Mouse (Mus musculus) hindbrain, embryonic 13.5 days (tissue): ENCODE results near the gene Rbm8a. TPM values are rescaled to one million over a fixed set of nuclear protein-coding genes. Genes with fewer than 3 reads are reported as not detected.
"Not testable (repeated sequence)": the region's sequence is repeated elsewhere in the genome, so short reads cannot be mapped to it uniquely, and the experiment has no call there.

ENCODE experiments used
- ATAC-seq: fragments of 200-750 bp; cut with Nextera tagmentation; 2 replicates; pipeline ENCODE4 v1.8.0; 2017; ENCODE audit warnings: moderate TSS enrichment; ENCODE audit not compliant: low FRiP score
- H3K27ac ChIP-seq: fragments of 300-500 bp; sonication (generic); 2 replicates; pipeline ENCODE4 v1.5.1; 2015; ENCODE audit warnings: inconsistent platforms, mild to moderate bottlenecking, moderate library complexity
- H3K27me3 ChIP-seq: fragments of 300-500 bp; sonication (generic); 2 replicates; pipeline ENCODE4 v1.6.1; 2015; ENCODE audit warnings: mild to moderate bottlenecking, inconsistent platforms
- H3K36me3 ChIP-seq: fragments of 300-500 bp; sonication (generic); 2 replicates; pipeline ENCODE4 v1.6.1; 2015; ENCODE audit warnings: mild to moderate bottlenecking, inconsistent platforms
- H3K4me1 ChIP-seq: fragments of 300-500 bp; sonication (generic); replicated peaks from 2 replicates; pipeline ENCODE4 v1.6.1; 2015; ENCODE audit warnings: inconsistent platforms
- H3K4me2 ChIP-seq: fragments of 300-500 bp; sonication (generic); 2 replicates; pipeline ENCODE4 v1.6.1; 2015; ENCODE audit warnings: inconsistent platforms, mild to moderate bottlenecking, moderate library complexity
- H3K4me3 ChIP-seq: fragments of 300-500 bp; sonication (generic); 2 replicates; pipeline ENCODE4 v1.5.1; 2015; ENCODE audit warnings: mild to moderate bottlenecking, inconsistent platforms
- H3K9ac ChIP-seq: fragments of 300-500 bp; sonication (generic); 2 replicates; pipeline ENCODE4 v1.6.1; 2015; ENCODE audit warnings: mild to moderate bottlenecking, inconsistent platforms
- H3K9me3 ChIP-seq: fragments of 300-500 bp; sonication (generic); 2 replicates; pipeline ENCODE4 v1.6.1; 2016; ENCODE audit warnings: inconsistent platforms
- WGBS: fragments of 180-500 bp; shearing (Covaris S2); methylation state at CpG from one replicate; pipeline ENCODE4 v1.1.7; 2015; 5-methylcytosine and 5-hydroxymethylcytosine counted together
- polyA plus RNA-seq: library from polyadenylated mRNA; unstranded; fragments of >200 nt; fragmentation: Nextera tagmentation; extraction: Ambion mirVana; gene quantifications from 2 replicates; pipeline ENCODE4 v1.2.1, GENCODE M21; 2015

Gene Rbm8a
- polyA plus RNA-seq, 1 experiment from 2014 or later, result 123 TPM

- H3K9ac ChIP-seq, result peak overlapping the region; percentile 85
- H3K27me3 ChIP-seq, result peaks cover 13% of the 10 kb centered on the region
- WGBS, result under 1% methylated on average over 40 of the region's 40 CpGs
- H3K4me2 ChIP-seq, result peak overlapping the region; percentile 98
- H3K4me3 ChIP-seq, result peak overlapping the region; percentile 53
- no peaks in the 10 kb centered on the region for H3K9me3 ChIP-seq
- H3K27ac ChIP-seq, result peak overlapping the region; percentile 74
- peaks cover 70% of the 10 kb centered on the region for H3K4me1 ChIP-seq
- peak; percentile 3; the same call in 1 of the 2 replicates for ATAC-seq
- H3K36me3 ChIP-seq, result no peaks in the 10 kb centered on the region
Measured at GRCm38 (mm10) chr3:96597435-96597891, 32.3 kb upstream of the Rbm8a start.

- peak overlapping the region; percentile 74 for H3K27ac ChIP-seq
- H3K4me1 ChIP-seq, result peaks cover 71% of the 10 kb centered on the region
- no peaks in the 10 kb centered on the region for H3K36me3 ChIP-seq
- WGBS, result under 1% methylated on average over 54 of the region's 54 CpGs
- H3K4me2 ChIP-seq, result peak overlapping the region; percentile 98
- no peak for ATAC-seq
- H3K9me3 ChIP-seq, result no peaks in the 10 kb centered on the region
- peak overlapping the region; percentile 85 for H3K9ac ChIP-seq
- H3K27me3 ChIP-seq, result peaks cover 13% of the 10 kb centered on the region
- H3K4me3 ChIP-seq, result peak overlapping the region; percentile 53
Measured at GRCm38 (mm10) chr3:96598156-96599068, 31.3 kb upstream of the Rbm8a start.

DNA sequence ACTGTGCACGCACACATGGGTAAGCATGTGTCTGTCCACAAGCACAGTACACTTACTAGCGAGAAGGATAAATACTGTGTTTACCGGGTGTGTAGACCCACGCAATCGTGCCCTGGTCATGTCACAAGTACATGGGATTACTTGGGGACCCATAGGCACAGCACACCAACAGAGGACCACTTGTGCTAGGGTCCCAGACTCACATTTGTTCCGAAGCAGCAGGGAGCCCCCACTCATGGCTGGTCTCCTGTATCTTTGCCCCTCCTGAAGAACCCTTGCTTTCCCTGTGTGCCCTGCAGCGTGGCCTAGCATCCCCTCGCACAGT lies 30.7 kb upstream of the Rbm8a start:
- peak overlapping the region; percentile 85 for H3K9ac ChIP-seq
- 32% methylated on average over 8 of the region's 8 CpGs for WGBS

GRCm38 (mm10) chr3:96599411-96599810 lies 30.3 kb upstream of the Rbm8a start:
- Histone ChIP-seq H3K9ac (0 out of 2 replicates have a peak overlapping the region, but pooled peaks have one; percentile 35), H3K9me3 (no peaks in the 10 kb centered on the region), H3K4me1 (peaks cover 81% of the 10 kb centered on the region), H3K36me3 (no peaks in the 10 kb centered on the region), H3K4me3 (no peak overlapping the region), H3K27ac (no peak overlapping the region), H3K27me3 (peaks cover 13% of the 10 kb centered on the region), H3K4me2 (peak overlapping the region; percentile 98; the same call in 1 of the 2 replicates)
- ATAC-seq, result no peak
- 77% methylated on average over 3 of the region's 3 CpGs for WGBS

More for the DNA sequence above, 30.7 kb upstream of the Rbm8a start:
- Histone ChIP-seq H3K27ac (no peak overlapping the region), H3K4me2 (peak overlapping the region; percentile 98), H3K4me1 (peaks cover 78% of the 10 kb centered on the region), H3K4me3 (peak overlapping the region; percentile 53), H3K36me3 (no peaks in the 10 kb centered on the region), H3K27me3 (peaks cover 13% of the 10 kb centered on the region), H3K9me3 (no peaks in the 10 kb centered on the region)
- no peak for ATAC-seq

- peak; percentile 95 for ATAC-seq
- Histone ChIP-seq H3K4me1 (peaks cover 89% of the 10 kb centered on the region), H3K36me3 (peaks cover 3% of the 10 kb centered on the region; the same call in 1 of the 2 replicates), H3K27me3 (peaks cover 4% of the 10 kb centered on the region; the same call in 1 of the 2 replicates), H3K27ac (peak within 1 kb of the TSS; percentile 96), H3K4me2 (peak within 1 kb of the TSS; percentile 83), H3K4me3 (peak within 1 kb of the TSS; percentile 84), H3K9ac (peak within 1 kb of the TSS; percentile 94), H3K9me3 (no peaks in the 10 kb centered on the region)
- 1% methylated on average over 27 of the region's 27 CpGs for WGBS
Measured at GRCm38 (mm10) chr3:96600639-96601250, 29.0 kb upstream of the Rbm8a start, which contains the start of gene Lix1l. Lix1l (plus strand) TSS chr3:96601149.

DNA sequence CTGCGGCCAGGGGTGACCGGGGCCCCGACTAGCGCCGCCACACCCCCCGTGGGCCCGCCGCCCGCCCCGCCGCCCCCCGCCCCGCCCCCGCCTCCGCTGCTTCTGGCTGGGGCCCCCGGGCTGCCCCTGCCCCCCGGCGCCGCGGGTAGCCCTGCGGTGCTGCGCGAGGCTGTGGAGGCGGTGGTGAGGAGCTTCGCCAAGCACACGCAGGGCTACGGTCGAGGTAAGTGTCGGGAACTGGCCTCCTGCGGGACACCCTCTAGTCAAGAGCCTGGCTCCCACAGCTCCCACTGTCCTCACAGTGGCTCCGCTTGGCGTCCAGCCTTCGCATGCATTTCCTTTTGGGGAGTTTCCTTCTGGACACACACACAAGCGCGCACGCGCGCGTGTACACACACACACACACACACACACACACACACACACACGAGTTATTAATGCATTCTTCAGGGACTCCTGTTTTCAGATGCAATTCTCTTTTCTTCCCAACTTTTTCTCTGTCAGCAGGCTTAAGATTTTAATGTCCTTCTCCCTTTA lies 28.4 kb upstream of the Rbm8a start:
- peak overlapping the region; percentile 96 for H3K27ac ChIP-seq
- no peaks in the 10 kb centered on the region for H3K9me3 ChIP-seq
- H3K36me3 ChIP-seq, result peaks cover 3% of the 10 kb centered on the region; the same call in 1 of the 2 replicates
- H3K4me2 ChIP-seq, result peak overlapping the region; percentile 83
- 2% methylated on average over 7 of the region's 40 CpGs for WGBS
- H3K27me3 ChIP-seq, result no peaks in the 10 kb centered on the region
- peaks cover 87% of the 10 kb centered on the region for H3K4me1 ChIP-seq
- peak overlapping the region; percentile 94 for H3K9ac ChIP-seq
- ATAC-seq, result peak; percentile 71
- peak overlapping the region; percentile 84 for H3K4me3 ChIP-seq

GRCm38 (mm10) chr3:96601941-96602703 lies 27.6 kb upstream of the Rbm8a start:
- Histone ChIP-seq H3K36me3 (peaks cover 3% of the 10 kb centered on the region; the same call in 1 of the 2 replicates), H3K9ac (peak overlapping the region; percentile 94), H3K4me1 (peaks cover 79% of the 10 kb centered on the region), H3K27ac (peak overlapping the region; percentile 96), H3K27me3 (no peaks in the 10 kb centered on the region), H3K4me3 (peak overlapping the region; percentile 84), H3K9me3 (no peaks in the 10 kb centered on the region), H3K4me2 (peak overlapping the region; percentile 83)
- WGBS, result 14% methylated on average over 10 of the region's 10 CpGs
- no peak for ATAC-seq

DNA sequence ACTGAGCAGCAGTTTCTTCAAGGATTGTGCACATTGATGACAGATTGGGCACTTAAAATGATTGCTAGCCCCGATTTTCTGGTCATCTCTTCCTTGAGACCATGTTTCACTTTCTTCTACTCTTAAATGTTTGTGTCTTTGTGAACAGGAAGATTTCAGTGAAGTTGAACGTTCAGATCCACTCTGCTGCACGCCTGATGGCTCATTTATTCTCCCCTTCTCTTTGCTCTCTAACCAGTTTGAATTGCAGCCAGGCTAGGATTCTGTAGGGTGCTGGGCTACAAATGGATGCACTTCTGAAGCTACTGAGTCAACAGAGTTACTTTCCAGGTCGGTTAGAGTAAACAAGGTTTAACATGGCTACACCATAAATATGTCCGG lies 27.0 kb upstream of the Rbm8a start:
- Histone ChIP-seq H3K4me2 (peak overlapping the region; percentile 83), H3K4me3 (peak overlapping the region; percentile 84), H3K9ac (peak overlapping the region; percentile 94), H3K4me1 (peaks cover 78% of the 10 kb centered on the region), H3K9me3 (no peaks in the 10 kb centered on the region), H3K36me3 (peaks cover 3% of the 10 kb centered on the region; the same call in 1 of the 2 replicates), H3K27ac (peak overlapping the region; percentile 96), H3K27me3 (no peaks in the 10 kb centered on the region)
- ATAC-seq, result no peak
- WGBS, result 29% methylated on average over 5 of the region's 5 CpGs

- H3K9me3 ChIP-seq, result no peaks in the 10 kb centered on the region
- H3K36me3 ChIP-seq, result peaks cover 3% of the 10 kb centered on the region; the same call in 1 of the 2 replicates
- peak overlapping the region; percentile 83 for H3K4me2 ChIP-seq
- peak overlapping the region; percentile 96 for H3K27ac ChIP-seq
- 26% methylated on average over 5 of the region's 5 CpGs for WGBS
- peaks cover 72% of the 10 kb centered on the region for H3K4me1 ChIP-seq
- peak overlapping the region; percentile 94 for H3K9ac ChIP-seq
- no peak for ATAC-seq
- H3K4me3 ChIP-seq, result peak overlapping the region; percentile 84
- H3K27me3 ChIP-seq, result no peaks in the 10 kb centered on the region
Measured at GRCm38 (mm10) chr3:96603311-96603710, 26.4 kb upstream of the Rbm8a start.

GRCm38 (mm10) chr3:96606007-96606406 lies 23.7 kb upstream of the Rbm8a start:
- H3K4me3 ChIP-seq, H3K9me3 ChIP-seq, H3K27me3 ChIP-seq, H3K4me2 ChIP-seq, H3K36me3 ChIP-seq, H3K27ac ChIP-seq, ATAC-seq, H3K9ac ChIP-seq: not testable (repeated sequence)
- peaks cover 51% of the 10 kb centered on the region for H3K4me1 ChIP-seq
- 89% methylated on average over 4 of the region's 4 CpGs for WGBS

DNA sequence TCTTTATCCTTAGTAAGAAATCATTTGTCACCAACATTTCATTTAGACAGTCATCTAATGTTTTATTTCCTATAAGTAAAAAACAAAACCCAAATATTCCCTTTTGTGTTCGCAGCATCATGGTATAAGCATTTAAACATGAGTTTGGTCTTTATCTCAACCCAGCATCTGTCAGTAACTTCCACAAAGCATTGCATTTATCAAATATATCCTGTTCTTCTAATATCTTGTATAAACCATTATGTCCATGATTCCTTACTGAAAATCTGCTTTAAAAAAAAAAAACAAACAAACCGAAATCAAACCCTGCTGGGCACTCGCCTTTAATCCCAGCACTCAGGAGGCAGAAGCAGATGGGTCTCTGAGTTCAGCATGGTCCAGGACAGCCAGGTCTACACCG lies 23.1 kb upstream of the Rbm8a start:
- Histone ChIP-seq H3K4me3 (no peak overlapping the region), H3K27ac (no peak overlapping the region), H3K4me2 (no peak overlapping the region), H3K9ac (no peak overlapping the region), H3K27me3 (no peaks in the 10 kb centered on the region), H3K36me3 (peaks cover 3% of the 10 kb centered on the region; the same call in 1 of the 2 replicates), H3K4me1 (peaks cover 51% of the 10 kb centered on the region), H3K9me3 (no peaks in the 10 kb centered on the region)
- ATAC-seq, result no peak
- WGBS, result 92% methylated on average over 4 of the region's 4 CpGs
